Mouse (Mus musculus): ENCODE measurements around the gene Gm6169.
"Not testable (repeated sequence)": the region's sequence is repeated elsewhere in the genome, so short reads cannot be mapped to it uniquely, and the experiment has no call there.

The Gm6169 gene

GRCm38 (mm10) chr13:97068151-97068550, 30.9 kb downstream of the Gm6169 start:
- DNase-seq (ENCODE audit: low spot score in 2 of 2): no peak

- DNase-seq (ENCODE audit: low spot score in 2 of 2): no peak
Measured at GRCm38 (mm10) chr13:97067691-97068090, 31.3 kb downstream of the Gm6169 start.

- no peak for DNase-seq (ENCODE audit: low spot score in 2 of 2)
Measured at GRCm38 (mm10) chr13:97066649-97067550, 32.1 kb downstream of the Gm6169 start, which contains the start of gene Fam169a. Gene Fam169a, plus strand, starts transcription at chr13:97067286.

DNA sequence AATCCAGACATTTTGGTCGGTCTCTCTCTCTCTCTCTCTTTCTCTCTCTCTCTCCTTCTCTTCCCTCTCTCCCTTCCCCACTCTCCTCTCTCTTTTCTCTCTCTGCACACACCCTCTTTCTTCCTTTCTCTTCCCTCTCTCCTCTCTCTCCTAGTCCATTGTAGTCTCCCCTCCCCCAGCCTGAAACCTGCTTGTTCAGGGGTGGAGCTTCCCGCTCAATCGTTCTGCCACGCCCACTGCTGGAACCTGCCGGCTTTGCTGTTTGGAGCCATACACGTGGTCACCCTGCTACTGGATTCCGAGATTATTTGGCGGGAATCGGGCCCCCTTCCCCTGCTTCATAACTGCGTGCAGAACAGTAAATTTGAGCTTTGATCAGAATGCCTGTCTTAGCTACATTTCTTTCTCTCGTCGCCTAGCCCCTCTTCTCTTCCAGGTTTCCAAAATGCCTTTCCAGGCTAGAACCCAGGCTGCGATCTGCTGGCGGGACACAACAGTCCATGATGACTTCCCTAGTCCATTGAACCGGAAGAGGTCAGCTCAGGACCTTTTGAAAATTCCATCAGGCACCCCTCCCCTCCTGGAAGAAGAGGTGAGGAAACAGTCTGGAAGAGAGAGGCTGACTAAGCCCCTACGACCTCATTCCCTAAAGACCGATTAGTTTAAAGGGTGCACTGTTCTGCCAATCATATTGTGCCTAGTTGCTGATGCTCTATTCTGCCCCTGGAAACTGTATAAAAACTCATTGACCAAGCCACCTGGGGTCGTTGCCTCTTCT, 34.0 kb downstream of the Gm6169 start:
- not testable (repeated sequence) for DNase-seq (ENCODE audit: low spot score in 2 of 2)

DNA sequence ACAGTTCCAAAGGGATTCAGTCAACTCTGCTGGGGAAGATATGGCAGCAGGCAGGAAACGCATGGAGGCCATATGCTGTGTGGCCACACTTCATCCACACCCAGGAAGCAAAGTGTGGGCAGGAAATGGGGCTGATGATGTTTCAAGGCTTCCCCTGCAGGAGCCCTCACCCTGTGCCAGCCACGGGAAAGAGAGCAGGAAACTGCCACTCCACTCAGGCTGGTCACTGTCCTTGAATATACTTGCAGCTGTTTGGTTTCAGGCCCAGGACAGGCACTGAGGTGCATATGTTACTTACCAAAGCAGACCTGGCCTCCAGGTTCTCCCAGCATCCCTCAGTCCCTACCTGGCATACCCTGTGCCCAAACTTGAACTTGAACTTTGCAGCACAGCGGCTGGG, 34.6 kb downstream of the Gm6169 start:
- DNase-seq (ENCODE audit: low spot score in 2 of 2): no peak

- no peak for DNase-seq (ENCODE audit: low spot score in 2 of 2)
Measured at GRCm38 (mm10) chr13:97063431-97063830, 35.6 kb downstream of the Gm6169 start.

GRCm38 (mm10) chr13:97062151-97062550, 36.9 kb downstream of the Gm6169 start:
- DNase-seq (ENCODE audit: low spot score in 2 of 2): no peak

DNA sequence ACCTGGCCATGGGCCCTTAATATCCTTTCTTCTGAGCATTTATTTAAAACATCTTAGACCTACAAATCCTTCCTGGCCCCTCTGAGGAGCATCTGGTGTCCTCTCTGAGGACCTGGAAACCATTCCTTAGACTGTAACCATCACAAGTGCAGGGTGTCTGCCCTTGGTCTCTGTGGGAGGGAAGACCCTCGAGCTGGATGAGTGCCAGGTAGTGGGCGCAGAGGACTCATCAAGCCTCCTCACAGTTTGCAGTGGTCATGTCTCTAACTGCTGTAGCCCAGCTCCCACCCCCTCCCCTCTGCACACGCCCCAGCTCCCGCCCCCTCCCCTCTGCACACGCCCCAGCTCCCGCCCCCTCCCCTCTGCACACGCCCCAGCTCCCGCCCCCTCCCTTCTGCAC, 38.7 kb downstream of the Gm6169 start:
- DNase-seq (ENCODE audit: low spot score in 2 of 2): no peak

DNA sequence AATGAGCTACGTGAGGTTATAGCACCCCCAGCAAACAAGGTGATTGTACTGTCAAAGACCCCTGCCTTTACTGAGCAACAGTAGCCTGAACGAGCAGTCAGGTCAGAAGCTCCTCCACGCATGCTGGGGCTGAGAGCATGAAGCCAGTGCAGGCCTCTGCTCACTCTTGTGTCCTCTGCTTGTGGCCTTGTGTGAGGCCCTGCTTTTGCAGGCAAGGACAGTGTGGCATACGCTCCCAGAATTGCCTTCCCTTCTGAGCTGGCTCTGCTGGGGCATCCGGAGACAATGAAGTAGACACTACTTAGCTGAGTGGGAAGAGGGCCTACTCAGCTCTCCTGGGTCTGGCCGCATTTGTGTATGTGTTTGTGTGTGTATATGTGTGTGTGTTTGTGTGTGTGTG, 39.3 kb downstream of the Gm6169 start:
- DNase-seq (ENCODE audit: low spot score in 2 of 2): no peak

GRCm38 (mm10) chr13:97057817-97058216, 41.2 kb downstream of the Gm6169 start:
- no peak for DNase-seq (ENCODE audit: low spot score in 2 of 2)

GRCm38 (mm10) chr13:97053844-97054243, 45.2 kb downstream of the Gm6169 start:
- DNase-seq (ENCODE audit: low spot score in 2 of 2): peak; percentile 32 to 77

DNA sequence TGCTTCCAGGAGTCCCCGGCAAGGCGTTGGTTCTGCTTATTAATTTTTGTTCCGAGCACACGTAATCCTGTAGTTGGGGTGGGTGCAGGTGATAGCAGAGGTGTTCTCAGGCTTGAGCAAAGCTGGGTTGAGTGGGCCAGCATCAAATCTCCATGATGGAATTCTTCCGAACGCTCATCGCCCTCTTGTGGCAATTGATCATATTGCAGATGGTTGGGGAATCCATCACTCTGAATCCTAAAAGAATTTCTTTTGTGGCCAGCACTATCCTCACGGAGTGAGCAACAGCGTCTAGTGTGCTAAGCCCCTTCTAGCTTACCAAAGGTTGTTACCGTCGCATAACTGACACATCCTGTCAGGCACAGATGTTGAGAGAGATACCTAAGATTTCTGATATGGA, 46.4 kb downstream of the Gm6169 start:
- DNase-seq (ENCODE audit: low spot score in 2 of 2): peak; percentile 67 to 84

- DNase-seq (ENCODE audit: low spot score in 2 of 2): peak; percentile 49 to 80
Measured at GRCm38 (mm10) chr13:97051158-97051557, 47.9 kb downstream of the Gm6169 start.
